Mouse (Mus musculus) large intestine, adult 2 months (tissue): ENCODE measurements around the gene Xpo4. TPM values are rescaled to one million over a fixed set of nuclear protein-coding genes. Genes with fewer than 3 reads are reported as not detected.

ENCODE experiments used
- DNase-seq: peaks from one replicate; pipeline ENCODE4 v3.0.0-alpha.2; 2012; ENCODE audit warnings: low read depth, low spot score
- WGBS: fragments of 180-500 bp; shearing (Covaris S2); methylation state at CpG from one replicate; pipeline ENCODE4 v1.1.7; 2018; 5-methylcytosine and 5-hydroxymethylcytosine counted together
- polyA plus RNA-seq: library from polyadenylated mRNA; depleted of rRNA; stranded (reverse); fragments of >200 nt; gene quantifications from 2 replicates; pipeline ENCODE4 v1.2.3, GENCODE M21; 2012

Xpo4 gene
- polyA plus RNA-seq, 1 experiment: 2.1 TPM

DNA sequence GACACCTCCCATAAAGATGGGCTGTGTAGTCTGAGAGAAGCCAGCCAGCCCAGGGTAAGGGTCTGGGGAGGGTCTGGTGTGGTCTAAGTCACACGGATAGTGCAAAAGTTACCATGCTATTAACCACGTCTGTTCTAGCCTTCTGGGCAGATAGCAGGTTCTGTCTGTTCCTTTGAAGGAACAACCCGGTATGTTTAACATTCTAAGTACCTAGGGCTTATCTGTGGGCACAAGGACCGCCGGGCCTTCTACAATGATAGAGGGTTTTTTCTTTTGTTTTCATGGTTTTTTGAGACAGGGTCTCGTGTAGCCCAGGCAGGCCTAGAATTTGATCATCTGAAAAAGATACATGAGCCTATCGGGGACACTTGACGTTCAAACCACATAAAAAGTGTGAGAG, 119.1 kb downstream of the Xpo4 start:
- WGBS: 75% methylated on average over 8 of the region's 8 CpGs
- no peak for DNase-seq

DNA sequence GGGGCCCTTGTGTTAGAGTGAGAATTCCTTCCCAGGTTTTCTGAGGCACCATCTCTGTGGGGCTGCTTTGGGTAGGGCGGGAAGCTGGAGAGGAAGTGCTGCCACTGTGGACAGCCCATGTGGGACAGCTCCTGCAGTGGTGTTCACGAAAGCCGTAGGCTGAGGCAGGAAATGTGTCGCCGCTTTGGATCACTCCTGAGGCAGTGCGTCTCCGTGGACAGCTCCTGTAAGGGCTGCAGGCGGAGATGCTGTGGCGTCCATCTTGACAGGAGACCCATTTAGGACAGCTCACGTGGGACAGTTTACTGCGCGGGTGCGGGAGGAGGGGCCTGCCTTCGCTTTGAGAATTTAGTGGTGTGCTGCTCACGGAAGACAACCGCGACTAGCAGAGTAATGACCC, 119.7 kb downstream of the Xpo4 start:
- 87% methylated on average over 17 of the region's 17 CpGs for WGBS
- no peak for DNase-seq

DNA sequence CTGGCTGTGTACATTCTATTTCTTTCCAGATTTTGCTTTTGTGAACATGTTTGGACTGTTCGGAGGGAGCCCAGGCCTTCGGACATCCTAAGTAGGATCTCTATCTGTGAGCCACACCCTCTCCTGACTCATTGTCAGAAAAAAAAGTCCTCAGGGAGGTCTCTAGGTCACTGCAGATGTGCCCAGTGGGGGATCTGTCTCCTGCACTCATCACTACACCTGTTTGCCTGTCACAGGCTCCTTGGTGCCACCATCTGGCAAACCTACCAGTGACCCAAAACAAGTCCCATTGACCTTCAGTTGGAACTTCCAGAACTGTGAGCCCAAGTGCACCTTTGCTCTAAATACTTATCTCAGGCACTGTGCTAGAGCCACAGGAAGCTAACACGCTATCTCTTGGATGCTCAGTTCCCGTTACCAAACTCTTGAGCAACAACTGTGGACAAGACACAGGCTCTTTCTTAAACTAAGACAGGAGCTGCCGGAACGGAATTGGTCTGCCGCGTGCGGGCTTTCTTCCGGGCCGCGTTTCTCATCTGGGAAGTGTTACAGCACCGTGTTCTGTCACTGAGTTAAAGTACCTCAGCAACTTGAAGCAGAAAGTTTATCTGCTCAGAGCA, 121.7 kb downstream of the Xpo4 start:
- 86% methylated on average over 13 of the region's 13 CpGs for WGBS
- DNase-seq: no peak

DNA sequence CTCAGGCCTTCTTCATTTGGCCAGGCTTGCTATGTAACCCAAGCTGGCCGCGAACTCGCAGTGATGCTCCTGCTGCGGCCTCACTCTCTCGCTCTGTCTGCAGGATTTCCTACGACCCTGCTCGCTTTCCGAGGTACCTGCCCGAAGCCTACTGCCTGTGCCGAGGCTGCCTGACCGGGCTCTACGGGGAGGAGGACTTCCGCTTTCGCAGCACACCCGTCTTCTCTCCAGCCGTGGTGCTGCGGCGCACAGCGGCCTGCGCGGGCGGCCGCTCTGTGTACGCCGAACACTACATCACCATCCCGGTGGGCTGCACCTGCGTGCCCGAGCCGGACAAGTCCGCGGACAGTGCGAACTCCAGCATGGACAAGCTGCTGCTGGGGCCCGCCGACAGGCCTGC, 123.0 kb downstream of the Xpo4 start:
- DNase-seq: no peak
- 81% methylated on average over 34 of the region's 34 CpGs for WGBS

DNA sequence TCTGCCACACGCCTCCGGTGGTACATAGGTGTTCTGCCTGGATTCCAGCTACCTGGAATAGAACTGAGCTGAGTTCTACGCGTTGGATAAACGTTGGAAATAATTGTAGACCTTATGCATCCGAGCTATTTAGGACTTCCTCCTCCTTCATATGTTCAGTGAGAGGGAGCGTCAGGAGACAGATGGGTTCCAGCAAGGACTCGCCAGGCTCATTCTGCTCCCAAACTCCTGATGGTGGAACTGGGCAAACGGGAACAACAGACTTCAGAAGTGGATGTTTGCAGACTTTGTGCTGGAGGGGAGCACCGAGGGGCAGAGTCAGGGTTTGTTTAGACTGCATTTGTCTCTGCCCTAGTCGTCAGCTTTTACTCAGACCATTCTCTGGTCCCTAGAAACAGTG, 124.5 kb downstream of the Xpo4 start:
- DNase-seq: no peak
- 65% methylated on average over 11 of the region's 11 CpGs for WGBS

DNA sequence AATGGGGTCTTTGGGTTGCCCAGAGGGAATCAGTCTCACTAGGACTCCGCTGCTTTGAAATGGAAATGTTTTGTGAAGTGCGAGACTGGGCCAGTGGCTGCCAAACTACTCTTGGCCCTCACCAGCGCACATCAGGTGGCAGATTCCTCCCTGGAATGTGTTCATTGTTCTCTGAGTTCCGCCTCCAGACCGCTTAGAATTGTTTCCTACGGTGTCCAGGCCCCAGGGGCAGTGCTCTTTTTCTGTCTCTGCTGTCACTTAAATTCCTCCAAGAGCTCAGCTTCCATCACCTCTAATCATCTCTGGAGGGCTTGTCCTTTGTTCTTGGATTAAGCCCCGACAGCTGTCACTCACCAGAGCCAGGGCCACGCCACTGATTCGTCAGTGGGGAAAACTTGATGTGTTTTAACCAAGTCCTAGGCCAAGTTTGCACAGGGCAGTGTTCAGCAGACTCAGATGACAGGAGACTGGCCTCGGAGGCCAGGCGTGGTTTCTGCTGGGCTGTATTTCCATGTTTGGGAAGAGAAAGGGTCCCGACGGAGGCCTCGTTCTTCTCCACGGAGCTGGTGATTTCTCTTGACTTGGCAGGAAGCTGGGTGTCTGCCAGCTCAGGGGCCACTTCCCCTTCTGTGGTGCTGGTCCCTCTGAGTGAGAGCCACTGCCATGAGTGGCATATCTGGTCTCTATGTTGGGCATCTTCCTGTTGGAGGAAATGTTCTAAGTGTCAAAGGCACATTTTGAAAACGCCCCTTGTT, 127.8 kb downstream of the Xpo4 start:
- WGBS: 53% methylated on average over 16 of the region's 16 CpGs
- no peak for DNase-seq

DNA sequence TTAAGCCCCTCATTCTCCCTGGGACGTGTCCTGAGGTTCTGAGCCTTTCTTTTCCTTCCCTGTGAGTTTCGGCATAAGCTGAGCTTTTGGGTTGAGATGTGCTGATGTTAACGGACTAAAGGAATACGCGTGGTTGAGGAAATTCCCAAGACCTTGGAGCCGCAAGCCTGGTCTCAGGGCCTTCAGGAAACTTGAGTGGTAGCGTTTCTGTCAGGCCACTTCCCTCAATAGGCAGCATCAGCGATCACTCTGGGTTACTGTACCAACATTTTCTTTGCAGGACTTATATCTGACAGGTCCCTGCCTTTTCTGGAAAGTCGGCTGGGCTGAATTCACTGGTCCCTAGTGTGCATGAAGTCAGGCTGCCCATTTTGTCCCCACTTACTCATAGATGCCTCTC, 128.4 kb downstream of the Xpo4 start:
- no peak for DNase-seq
- WGBS: 74% methylated on average over 9 of the region's 9 CpGs

DNA sequence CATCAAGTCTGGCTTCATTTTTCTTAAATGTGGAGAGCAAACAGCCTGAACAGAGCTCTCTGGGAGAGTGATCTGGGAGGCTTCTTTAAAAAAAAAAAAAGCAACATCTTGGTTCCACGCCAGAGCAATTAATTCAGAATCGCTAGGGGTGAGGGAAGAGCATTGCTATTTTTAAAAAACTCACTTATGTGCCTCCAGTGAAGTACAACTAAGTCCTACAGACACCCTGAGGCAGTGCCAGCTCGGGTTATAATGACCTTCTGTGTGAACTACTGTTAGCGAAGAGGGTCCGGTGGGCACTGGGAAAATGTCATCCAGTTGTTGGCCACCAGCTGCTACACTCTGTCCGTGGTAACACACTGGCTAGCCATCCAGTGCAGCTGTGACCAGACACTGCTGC, 129.6 kb downstream of the Xpo4 start:
- WGBS: 37% methylated on average over 6 of the region's 6 CpGs
- no peak for DNase-seq

DNA sequence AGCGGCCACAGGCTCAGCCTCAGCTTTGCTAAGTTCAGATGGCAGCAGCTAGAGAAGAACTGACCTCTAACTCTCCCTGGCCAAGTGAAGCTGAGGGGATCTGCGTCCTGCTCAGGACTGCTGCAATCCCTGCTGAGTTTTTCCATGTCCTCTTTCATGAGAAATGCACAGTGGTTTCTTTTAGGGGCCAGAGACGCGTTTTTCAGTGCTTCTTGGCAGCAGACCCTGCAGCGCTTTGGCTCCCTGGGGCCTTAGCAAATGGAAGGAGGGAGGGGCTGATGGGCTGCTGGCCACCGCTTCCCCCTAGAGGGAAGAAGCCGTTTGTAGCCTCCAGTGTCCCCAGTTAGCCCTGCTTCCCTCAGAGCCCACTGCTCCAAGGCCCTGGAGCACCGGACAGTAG, 130.3 kb downstream of the Xpo4 start:
- DNase-seq: no peak
- 51% methylated on average over 8 of the region's 8 CpGs for WGBS

DNA sequence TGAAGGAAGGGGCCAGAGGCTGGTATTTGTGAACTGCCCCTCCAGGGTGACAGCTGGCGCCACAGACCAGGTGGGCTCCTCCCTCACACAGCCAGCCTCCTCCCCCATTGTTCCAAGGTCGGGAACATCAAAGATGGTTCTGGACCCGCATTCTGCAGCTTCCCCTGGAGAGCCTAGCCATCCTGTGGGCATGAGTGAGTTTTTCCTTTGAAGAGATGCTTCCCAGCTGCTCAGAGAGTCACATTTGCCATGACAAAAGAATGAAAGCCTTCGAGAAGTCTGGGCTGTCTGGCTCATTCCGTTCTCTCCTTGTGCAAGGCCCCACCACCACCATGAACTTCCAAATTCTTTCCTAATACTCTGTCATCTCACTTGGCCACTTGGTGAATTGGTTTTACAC, 130.9 kb downstream of the Xpo4 start:
- 47% methylated on average over 5 of the region's 5 CpGs for WGBS
- DNase-seq: no peak

DNA sequence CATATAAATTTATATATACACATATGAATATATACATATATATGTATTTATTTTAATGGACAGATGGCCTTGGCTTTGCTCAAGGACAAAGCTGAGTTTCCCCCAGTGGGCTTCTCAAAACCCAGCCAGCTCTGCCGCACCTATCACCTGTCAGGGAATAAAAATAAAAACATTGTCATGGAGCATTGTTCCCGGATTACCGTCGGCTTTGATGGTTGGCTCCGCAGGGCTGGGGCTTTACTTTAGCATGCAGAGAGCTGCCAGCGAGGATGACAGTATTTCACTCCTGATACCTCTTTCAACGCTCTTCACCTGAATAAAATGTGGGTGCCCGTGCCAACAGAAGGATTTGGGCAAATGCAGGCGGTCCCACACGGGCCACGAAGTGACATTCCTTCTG, 131.4 kb downstream of the Xpo4 start:
- WGBS: 77% methylated on average over 11 of the region's 11 CpGs

DNA sequence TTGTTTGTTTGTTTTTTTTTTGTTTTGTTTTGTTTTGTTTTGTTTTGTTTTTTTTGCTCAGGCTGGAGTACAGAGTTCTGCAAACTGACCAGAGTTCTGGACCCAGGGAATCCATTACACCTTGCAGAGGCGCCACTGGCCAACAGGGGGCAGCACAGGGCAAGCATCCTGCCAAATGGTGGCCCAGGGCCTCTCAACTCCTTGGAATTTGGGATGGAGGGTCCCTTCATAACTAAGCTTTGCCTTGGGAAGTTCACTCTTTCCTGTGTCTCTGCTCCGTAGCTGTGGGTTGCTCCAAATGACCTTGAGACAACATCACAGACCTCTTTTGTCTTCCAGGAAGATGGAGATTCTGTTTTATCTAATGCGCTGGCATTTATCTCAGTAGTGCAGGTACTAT, 132.0 kb downstream of the Xpo4 start:
- 53% methylated on average over 3 of the region's 3 CpGs for WGBS
- no peak for DNase-seq

More for the DNA sequence above, 131.4 kb downstream of the Xpo4 start:
- DNase-seq: no peak

DNA sequence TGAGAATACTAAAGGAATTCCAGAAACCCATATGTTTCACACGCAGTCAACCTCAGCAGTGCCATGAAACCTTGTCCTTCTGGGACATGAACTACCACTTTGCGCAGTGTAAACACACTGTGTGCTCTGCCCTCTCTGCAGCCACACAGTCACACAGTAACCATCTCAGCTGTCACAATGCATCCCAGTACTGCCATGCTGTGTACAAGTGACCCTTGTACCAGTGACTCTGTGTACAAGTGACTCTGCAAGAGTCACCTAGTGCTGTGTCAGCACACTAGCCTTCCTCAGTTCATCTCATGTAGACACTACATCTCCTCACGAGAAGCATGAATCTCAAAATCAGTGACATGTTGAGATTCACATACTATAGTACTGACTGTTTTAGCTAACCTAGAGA, 132.7 kb downstream of the Xpo4 start:
- WGBS: 91% methylated on average over 3 of the region's 3 CpGs

DNA sequence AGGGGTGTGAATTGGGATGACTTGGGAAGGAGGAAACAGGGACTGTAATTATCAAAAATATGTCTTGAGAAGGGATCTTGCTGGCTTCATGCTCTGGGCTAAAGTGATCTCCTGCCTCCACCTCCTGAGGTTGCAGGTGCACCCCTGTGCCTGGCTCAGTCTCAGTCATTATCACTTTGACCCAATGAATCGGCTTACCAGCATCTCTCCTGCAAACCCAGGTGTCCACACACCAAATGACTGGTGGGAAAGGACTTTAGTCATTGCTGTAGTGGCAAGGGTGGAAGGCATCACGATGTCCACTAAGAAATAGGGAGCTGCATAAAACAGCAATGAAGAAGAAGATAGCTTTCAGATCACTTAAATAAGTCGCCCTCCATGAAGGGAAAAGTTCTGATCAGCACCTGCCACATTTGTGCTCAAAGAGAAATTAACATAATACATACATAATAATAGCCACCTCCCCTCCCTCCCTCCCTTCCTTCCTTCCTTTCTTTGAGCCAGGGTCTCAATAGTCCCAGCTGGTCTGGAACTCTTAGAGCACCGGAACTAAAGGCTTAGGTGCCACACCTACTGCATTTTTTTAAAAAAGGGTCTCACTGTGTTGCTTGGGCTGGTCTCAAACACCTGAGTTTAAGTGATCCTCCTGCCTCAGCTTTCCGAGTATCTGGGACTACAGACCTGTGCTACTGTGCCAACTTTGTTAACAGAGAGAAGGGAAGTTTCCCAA, 135.3 kb downstream of the Xpo4 start:
- DNase-seq: no peak
- WGBS: 65% methylated on average over 5 of the region's 5 CpGs

More for the DNA sequence above, 132.7 kb downstream of the Xpo4 start:
- DNase-seq: no peak

DNA sequence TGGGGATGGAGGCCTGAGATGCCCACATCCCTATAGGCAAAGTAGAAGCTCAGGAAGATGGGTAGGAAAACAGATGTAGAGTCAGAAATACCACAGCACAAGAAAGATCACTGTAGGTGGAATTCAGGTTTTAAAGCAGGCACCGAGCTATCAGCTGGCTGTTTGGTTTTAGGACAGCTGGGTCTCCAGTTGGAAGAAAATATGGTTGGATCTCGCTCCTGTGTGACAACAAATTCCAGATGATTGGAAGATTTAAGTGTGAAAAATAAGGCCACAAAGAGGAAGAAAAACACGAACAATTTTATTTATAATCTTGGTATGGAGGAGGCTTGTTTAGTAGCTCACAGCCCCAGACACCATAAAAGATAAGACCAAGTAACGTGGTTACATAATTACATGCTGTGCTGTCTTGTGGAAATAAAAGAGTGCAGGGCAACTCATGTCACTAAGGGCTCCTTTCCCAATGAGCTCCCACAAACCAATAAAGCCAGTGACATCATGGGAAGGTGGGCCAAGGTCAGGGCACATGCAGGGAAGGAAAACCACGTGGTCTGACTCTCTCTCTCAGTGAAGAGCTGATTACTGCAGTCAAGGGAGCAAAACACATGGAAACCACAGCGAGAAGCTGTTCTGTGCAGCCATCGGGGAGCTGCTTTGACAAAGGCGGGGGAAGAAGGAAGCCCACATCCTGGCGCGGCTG, 136.0 kb downstream of the Xpo4 start:
- WGBS: 22% methylated on average over 10 of the region's 10 CpGs
- DNase-seq: peak; percentile 56

DNA sequence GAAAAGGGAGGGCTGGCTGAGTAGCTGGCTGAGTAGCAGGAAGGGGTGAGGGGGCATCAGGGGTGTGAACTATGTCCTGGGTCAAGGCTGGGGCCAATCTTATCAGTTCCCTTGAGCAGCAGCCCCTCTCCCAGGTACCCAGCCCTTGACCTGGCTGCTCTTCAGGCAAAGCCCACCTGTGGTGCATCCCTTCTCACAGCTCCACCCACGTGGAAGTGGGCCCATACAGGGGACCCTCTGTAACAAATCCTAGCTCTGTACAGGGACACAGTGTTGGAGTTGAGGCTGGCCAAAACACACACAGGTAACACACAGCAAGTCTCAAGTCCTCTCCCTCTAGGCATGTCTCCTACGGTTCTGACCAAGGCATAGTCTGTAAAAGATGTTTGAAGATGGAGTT, 137.6 kb downstream of the Xpo4 start:
- no peak for DNase-seq
- WGBS: 65% methylated on average over 2 of the region's 2 CpGs
